Mouse (Mus musculus): ENCODE data around the gene Pdia2. TPM values are rescaled to one million over a fixed set of nuclear protein-coding genes. Genes with fewer than 3 reads are reported as not detected.
A peak's percentile ranks its signal among the peaks of the same experiment; 100 is the strongest.

Pdia2 gene
- under 1 TPM; 0.70 to 0.96 TPM for total RNA-seq (2021)
- long read RNA-seq, experiment 1, partial matches to known transcripts = 1 of 2 reads
- long read RNA-seq, experiment 1, other reads (novel, unspliced or antisense) = 0 of 2 reads
- long read RNA-seq, experiment 2, partial matches to known transcripts = 1 of 3 reads
- long read RNA-seq, experiment 2, other reads (novel, unspliced or antisense) = 0 of 3 reads

DNA sequence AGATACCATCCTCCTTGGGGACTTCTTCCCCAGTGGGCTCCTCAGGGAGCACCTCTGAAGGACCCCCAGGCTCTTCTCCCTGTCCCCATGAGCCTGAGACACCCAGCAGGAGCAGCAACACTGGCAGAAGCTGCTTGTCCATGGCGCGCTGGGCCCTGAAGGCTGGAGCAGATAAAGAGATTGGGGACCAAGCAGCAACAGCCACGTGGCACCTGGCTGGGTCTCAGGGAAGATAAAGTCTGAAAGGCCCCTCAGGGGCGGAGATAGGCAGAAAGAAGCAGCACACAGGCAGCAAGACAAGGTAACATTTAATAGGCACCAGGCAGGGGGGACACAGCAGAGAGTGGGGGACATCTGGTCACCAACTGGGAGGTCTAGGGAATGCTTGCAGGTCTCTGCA, at the start of gene Pdia2:
TSS of gene Pdia2 (minus strand) at position 196 of the 400 bp plus-strand sequence.
- no peak for DNase-seq (ENCODE audit: low spot score in 2 of 2)

DNA sequence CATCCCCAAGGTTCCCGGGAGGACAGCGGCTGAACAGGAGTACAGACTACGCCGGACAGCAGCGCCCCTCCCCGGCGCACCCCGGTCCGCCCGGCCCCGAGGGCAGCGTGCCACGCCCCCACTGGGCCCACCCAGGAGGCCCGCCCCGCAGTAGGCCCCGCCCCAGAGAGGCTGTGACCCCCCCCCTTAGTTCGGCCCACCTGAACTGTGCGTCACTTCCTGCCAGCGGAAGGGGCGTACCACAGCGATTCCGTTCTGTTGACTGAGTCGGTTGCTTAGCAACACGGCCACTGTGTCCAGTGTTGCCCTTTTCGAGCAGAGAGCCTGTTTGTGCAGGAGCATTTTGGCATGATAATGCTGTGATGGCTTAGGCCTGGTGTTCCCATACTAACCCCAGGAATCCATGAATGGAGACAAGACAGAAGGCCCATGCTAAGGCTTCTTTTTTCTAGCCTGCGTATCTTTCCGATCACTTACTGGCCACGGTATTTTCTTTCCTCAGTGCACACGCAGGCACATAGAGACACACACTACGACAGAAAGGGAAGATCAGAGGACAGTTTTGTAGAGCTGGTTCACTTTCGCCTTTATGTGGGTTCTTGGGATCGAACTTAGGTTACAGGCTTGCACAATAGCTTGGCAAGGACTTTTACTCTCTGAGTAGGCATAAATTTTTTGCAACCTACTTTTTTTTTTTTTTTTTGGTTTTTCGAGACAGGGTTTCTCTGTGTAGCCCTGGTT, 45.4 kb upstream of the Pdia2 start, which contains the start of gene Fam234a:
TSS of gene Fam234a (minus strand) at position 142 of the 741 bp plus-strand sequence.
- DNase-seq (ENCODE audit: low spot score in 2 of 2) = peak; percentile 88 to 91

DNA sequence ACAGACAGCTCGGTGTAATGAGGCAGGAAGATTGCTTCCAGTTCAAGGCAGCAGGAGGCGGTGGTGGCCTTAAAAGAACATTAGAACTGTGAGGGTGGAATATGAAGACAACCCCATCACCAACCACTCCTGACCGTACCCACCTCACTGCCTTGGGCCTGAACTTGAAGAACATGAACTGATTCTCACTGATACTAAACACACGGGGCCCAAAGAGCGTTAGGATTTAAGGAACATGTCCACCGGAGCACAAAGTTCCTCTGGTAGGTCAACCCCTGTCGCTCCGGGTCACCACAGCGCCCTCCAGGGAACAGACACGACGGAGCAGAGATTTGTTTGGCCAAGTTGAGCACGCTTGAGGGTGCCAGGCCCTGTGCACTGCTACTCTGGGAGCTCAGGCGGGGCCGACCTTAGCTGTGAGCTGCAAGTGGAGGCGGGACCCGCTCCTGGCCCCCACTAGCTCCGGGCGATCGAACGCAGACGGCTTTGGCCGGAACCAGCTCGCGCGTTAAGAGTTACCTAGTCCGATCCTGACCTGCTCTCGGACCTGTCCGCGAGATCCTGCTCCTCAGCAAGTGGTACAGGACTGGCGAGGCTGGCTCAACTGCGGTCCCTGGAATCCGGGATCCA, 44.7 kb upstream of the Pdia2 start:
- peak in 1 of 2 experiments; percentile 69 for DNase-seq (ENCODE audit: low spot score in 2 of 2)

DNA sequence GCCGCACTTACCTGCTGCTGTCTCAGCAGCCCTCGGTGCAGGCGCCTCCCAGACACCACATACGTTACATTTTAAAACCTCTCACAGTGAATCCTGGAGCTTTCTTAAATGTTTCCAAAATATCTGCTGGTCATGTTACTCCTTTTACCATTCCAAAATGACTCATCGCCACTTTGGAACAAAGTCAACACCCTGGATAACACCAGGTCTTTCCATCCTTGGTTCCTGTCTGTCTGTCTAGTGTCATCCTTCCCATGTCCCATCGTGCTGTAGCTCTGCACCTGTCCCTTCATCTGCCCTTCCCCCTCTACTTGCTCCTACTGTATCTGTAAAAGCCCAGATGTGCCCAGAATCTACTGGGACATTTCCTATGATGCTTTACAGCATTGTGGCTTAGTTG, 42.1 kb upstream of the Pdia2 start:
- DNase-seq (ENCODE audit: low spot score in 2 of 2) = no peak

DNA sequence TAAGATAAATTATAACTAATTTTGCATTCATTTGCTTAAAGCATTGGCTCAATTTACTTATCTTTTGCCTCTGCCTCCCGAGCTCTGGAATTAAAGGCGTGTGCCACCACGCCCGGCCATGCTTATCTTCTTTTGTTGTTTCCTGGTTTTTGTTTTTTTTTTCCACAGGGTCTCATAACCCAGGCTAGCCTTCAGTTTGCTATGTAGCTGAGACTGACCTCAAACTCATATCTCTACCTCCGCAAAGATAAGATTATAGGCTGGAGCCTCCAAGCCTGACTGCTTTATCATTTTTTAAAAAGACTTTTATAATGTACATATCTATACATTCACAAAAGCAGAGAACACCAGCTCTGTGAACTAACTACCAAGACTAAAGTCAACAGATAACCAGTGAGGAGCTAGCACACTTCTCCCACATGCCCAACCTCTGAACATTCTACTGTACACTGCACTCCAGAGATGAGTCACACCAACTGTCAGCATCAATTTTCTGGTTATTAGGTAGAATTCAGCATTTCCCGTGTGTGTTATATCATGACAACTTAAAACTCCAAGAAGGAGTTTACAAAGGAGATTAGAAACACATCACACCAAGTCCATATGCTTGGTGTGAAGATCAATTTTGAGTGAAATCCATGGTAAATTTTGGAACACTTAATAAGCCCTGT, 41.4 kb upstream of the Pdia2 start:
- no peak for DNase-seq (ENCODE audit: low spot score in 2 of 2)

DNA sequence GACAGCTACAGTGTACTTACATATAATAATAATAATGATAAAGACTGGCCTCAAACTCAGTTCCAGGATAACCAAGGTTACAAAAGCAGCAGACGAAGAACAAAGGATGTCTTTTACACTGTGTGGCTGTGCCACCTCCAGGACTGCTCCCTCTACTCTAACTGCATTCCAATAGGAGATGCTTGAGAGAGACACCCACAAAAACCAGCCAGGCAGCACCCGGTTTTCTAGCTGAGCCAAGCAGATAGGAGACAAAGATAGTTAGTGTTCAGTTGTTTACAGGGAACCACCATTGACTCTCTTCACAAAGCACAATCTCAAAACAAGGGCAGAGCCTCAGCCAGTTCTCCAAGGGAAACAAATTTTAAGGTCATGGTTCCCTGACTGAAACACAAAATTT, 40.7 kb upstream of the Pdia2 start:
- no peak for DNase-seq (ENCODE audit: low spot score in 2 of 2)

DNA sequence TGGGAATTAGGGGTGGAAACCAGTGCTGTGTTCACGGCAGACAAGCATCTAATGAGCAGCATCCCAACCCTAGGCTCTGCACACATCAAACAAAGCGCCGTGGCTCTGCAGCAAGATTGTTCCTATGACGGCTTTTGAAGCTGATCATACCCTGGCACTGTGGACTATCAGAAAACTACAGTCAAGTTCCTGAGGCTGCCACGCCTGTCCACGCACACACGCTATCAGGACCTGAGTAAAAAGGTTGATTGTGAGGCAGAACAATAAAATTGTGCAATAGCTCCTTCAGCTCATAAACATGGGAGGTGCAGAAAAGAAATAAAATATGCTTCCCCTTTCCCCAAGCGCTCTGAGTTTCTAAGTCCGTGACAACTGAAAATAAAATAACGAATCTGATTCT, 38.8 kb upstream of the Pdia2 start:
- DNase-seq (ENCODE audit: low spot score in 2 of 2) = no peak

DNA sequence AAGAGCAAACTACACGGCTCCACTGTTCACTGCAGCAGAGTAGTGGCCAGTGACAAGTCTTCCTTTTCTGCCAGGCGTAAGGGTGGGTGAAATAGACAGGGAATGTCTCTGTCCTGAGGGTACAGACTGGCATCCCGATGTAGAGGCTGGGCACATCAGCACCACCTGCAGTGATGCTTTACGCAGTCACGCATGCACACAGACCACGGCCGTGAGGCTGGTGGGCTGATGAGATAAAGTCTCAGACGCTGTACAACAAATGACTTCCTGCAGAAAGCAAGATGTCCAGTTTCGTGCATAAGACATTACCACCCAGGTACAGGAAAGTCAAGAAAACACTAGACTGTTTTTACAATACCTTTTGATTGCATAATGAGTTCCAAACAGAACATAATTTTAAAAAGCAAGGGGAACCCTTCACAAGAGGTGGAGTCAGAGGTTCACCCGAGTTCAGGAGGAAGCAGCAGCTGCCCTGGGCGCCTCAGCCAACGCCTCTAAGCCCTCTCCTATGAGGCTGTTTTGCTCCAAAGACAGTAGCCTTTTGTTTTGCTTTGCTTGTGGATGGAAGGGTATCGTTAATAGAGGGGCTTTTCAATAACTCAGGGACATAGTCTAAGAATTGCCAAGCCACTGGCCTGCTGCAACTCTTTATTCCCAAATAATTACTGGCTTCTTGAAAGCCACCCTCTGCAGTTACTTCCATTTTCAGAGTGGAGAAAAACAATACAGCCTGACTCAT, 36.4 kb upstream of the Pdia2 start:
- DNase-seq (ENCODE audit: low spot score in 2 of 2) = no peak

DNA sequence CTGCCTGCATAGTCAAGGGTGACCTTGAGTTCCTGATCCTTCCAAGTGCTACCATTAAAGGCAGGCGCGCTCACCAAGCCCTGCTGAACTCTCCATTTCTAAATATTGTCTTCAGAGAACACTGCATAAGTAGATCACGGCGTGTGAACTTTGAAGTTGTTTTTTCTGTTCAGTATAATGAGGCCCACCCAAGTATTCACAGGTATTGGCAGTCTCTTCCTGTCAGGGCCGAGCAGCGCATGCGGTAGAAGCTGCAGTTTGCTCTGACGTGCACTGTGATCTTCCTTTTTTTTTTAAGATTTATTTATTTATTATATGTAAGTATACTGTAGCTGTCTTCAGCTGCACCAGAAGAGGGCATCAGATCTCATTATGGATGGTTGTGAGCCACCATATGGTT, 35.5 kb upstream of the Pdia2 start:
- DNase-seq (ENCODE audit: low spot score in 2 of 2) = no peak

DNA sequence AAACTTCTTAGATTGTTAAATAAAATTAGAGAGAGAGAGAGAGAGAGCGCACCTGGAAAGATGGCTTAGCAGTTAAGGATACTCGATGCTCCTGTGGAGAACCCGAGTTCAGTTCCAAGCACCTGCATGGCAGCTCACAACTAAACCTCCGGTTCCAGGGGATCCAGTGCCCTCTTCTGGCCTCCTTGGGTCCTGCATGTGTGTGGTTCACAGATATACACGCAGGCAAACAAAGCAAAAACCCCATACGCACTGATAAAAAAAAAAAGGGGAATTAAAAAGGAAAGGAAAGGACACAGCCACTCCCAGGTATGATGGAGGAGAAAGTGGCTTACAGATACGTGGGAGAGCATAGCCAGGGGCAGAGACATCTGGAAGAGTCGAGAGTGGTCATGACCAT, 34.0 kb upstream of the Pdia2 start:
- no peak for DNase-seq (ENCODE audit: low spot score in 2 of 2)

DNA sequence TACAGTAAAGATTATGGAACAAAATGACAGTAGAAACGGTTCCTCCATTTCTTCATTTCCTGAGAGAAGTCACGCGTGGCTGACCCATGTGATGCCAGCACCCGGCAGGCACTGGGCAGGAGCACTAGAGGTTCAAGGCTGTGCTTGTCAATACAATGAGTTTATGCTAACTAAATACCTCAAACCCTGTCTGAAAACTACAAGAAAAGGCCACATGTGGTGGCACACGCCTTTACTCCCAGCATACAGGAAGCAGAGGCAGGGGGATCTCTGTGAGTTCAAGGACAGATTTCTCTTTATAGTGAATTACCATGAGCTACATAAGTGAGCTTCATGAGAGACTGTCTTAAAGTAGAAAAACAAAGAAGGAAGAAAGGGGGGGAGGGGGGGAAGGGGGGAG, 32.3 kb upstream of the Pdia2 start:
- DNase-seq (ENCODE audit: low spot score in 2 of 2) = no peak

DNA sequence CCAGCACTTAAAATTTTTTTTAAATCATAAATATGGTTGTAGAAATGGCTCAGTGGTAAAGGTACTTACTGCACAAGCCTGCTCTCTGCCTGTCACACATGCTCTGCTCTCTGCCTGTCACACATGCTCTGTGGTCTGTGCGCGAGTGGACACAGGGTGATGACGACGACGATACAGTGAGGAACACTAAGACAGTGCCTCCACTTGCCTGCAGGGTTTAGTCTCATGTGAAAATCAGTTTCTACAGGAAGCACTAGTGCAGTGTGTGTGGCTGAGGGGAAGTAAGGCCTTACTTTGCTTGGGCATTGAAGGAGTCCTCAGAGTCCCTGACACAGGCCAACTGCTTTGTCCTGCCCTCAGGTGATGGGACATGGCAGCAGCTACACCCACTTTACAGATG, 30.9 kb upstream of the Pdia2 start:
- DNase-seq (ENCODE audit: low spot score in 2 of 2) = no peak

DNA sequence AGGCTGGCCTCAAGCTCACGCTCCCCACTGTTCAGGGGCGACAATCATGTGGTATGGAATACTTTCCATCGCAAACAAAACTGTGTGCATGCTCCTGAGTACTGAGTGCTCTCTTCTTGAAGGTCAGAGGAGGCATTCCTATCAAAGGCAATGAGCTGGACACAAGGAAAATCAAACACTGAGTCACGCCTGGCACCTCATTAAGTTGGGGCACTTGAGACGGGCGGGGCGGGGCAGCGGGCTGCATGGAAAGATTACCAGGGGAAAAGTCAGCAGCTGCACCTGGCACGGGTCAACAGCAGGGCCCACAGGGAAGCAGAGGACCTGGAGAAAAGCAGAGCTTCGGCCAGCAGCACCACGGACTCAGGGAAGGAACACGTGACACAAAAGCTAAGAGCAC, 26.3 kb upstream of the Pdia2 start:
- DNase-seq (ENCODE audit: low spot score in 2 of 2) = no peak

DNA sequence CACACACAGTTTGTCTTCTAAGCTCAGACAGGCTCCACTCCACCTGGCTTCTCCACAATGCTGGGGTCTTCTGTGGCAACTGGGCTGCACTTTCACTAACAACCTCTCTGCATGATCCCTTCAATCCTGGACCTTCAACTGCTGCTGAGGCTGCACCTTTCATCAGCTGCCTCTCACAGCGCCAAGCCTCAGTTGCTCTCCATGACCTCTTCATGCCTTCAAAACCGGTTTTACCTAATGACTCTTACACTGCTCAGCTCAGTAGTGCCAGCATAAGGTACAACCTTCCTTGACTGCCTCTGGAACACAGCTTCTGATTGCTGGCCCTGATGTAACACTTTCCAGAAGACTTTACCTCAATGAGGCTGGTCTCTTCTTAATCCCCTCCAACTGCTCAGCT, 22.6 kb upstream of the Pdia2 start:
- DNase-seq (ENCODE audit: low spot score in 2 of 2) = no peak

DNA sequence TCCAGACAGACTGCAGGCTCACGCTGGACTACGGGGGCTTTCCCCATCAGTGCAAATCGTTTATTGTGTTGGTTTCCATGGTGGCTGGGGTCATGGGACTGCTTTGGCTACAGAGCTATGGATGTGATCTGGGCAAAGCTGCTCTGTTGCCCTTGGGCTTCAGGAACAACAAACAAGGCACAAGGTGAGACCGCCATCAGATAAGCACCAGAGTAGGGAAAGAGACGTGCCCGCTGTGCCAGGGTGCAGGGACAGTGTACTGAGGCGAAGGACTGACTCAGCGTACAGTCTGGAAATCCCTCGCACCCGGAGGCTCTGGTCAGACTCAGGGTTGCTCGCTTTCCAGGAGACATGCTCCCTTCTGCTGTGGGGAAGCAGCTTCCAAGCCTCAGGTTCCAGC, 13.8 kb upstream of the Pdia2 start:
- no peak for DNase-seq (ENCODE audit: low spot score in 2 of 2)

DNA sequence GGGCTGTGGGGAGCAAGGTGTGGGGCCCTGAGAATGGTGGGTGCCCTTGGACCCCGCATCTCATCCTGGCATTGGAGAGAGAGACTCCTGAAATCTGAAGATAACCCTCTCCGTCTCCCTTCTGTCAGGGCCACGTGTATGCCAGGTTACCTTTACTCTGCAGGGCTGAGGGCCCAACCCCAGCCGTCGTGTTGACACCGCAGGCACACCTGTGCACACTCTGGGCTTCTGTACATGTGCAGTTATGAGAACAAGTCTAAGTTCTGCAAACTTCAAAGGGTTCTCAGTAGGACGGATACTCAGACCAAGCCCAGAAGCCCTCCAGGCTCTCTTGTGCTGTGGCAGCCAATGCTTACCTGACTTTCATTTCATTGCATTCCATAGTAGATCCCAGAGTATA, 13.4 kb upstream of the Pdia2 start:
- DNase-seq (ENCODE audit: low spot score in 2 of 2) = no peak

DNA sequence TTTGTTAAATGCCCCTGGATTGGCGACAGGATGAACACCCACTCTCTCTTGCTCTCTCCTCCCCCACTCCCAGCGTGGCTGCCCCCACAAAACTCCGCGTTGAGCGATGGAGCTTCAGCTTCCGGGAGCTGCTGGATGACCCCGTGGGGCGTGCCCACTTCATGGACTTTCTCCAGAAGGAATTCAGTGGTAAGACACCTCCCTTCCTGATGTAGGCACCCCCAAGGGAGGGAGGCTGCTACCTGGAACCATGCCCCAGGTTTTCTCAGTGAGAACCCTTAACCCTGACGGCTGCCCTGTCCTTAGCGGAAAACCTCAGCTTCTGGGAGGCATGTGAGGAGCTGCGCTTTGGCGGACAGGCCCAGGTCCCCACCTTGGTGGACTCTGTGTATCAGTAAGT, 8.8 kb upstream of the Pdia2 start, which contains the start of gene Arhgdig:
TSS of gene Arhgdig (minus strand) at position 101 of the 400 bp plus-strand sequence.
- no peak for DNase-seq (ENCODE audit: low spot score in 2 of 2)

DNA sequence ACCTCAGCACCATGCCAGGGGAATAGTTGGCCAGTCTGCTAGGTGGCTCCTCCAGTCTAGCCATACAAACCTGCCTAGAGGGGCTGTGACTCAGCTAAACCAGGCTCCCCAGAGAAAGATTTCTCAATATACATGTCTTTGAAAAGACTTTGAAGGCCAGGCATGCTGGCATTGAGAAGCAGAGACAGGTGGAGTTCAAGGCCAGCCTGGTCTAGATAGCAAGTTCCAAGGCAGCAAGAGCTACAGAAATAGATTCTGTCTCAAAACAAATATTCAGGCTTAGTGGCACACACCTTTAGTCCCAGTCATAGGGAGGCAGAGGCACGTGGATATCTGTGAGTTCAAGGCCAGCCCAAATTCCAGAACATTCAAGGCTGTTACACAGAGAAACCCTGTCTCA, 7.5 kb upstream of the Pdia2 start:
- no peak for DNase-seq (ENCODE audit: low spot score in 2 of 2)

DNA sequence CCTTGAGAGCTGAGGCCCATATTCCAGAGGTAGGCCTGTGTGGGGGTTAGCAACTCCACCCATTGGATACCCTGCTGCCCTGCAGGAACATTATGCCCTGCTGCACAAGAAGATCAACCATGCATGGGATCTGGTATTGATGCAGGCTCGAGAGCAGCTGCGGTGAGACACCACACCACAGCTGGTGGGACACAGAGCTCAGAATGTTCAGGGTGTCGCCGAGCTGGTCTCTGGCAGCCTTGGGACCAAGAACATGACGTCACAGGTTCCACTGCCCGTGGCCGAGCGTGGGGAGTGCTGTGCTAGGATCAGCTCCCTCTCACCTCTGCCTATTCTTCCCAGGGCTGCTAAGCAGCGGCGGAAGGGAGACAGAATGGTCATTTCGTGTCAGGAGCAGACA, 5.9 kb upstream of the Pdia2 start:
- DNase-seq (ENCODE audit: low spot score in 2 of 2) = no peak

DNA sequence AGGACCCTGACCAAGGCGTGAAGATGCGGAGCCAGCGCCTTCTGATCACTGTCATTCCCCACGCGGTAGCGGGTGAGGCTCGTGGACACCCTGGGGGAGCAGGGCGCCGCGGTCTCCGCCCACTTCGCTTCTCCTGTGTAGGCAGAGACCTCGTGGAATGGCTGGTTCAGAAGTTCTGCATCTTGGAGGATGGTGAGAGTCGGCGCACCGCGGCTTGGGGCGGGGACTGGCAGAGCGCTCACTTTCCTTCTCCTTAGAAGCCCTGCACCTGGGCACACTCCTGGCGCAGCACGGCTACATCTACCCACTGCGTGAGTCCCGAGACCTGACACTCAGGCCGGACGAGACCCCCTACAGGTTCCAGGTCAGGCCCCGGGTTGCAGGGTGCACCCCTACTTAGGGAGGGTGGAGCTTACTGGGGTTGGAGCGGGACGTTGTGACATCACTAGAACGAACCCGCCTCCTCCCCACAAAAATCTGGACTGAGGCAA, 4.5 kb upstream of the Pdia2 start:
- peak; percentile 43 to 68 for DNase-seq (ENCODE audit: low spot score in 2 of 2)

DNA sequence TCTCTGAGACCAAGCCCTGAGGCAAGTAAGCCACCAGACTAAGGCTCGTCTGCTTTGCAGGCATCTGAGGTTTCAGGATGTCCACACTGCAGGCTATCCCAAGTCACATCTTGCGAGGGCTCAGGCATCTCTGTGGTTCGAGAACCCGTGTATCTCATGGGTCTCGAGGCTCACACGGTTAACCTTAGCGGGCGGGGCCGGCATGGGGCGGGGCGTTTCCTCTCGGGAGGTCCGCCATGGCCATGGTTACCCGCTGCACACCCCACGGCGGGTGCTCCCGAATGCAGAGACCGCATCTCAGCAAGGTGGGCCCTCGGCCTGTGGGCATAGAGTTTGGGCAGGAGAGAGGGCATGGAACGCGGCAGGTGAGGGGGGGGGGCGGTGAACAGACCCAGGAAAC, 3.9 kb upstream of the Pdia2 start, which contains the start of gene Rgs11:
TSS of gene Rgs11 (plus strand) at position 215 of the 400 bp plus-strand sequence.
- peak; percentile 60 to 64 for DNase-seq (ENCODE audit: low spot score in 2 of 2)
